Mouse (Mus musculus): ENCODE data around the gene Erg. TPM values are rescaled to one million over a fixed set of nuclear protein-coding genes. Genes with fewer than 3 reads are reported as not detected.

Erg gene
- total RNA-seq, 2 experiments from 2014 or later, result 5.5 to 5.6 TPM

- no peak overlapping the region for H3K4me3 ChIP-seq
- intact Hi-C loops (cut with DNase I), result no loop called here
- H3K27ac ChIP-seq, result no peak overlapping the region
- DNase-seq (ENCODE audit: extremely low spot score in 1 of 2, low spot score in 2 of 2), result no peak
- TF ChIP-seq CTCF (IDR thresholded peaks at IDR 0.05), result no peak
Measured at GRCm38 (mm10) chr16:95602504-95602903, 16.1 kb upstream of the Erg start.

GRCm38 (mm10) chr16:95601807-95602206 is 15.4 kb upstream of the Erg start:
- no peak for DNase-seq (ENCODE audit: extremely low spot score in 1 of 2, low spot score in 2 of 2)
- Histone ChIP-seq H3K4me3 (no peak overlapping the region), H3K27ac (no peak overlapping the region)
- TF ChIP-seq CTCF (IDR thresholded peaks at IDR 0.05), result no peak
- intact Hi-C loops (cut with DNase I), result no loop called here

GRCm38 (mm10) chr16:95601219-95601580 is 14.8 kb upstream of the Erg start:
- no peak overlapping the region for H3K4me3 ChIP-seq
- no peak overlapping the region for H3K27ac ChIP-seq
- no peak for TF ChIP-seq CTCF (IDR thresholded peaks at IDR 0.05)
- no peak for DNase-seq (ENCODE audit: extremely low spot score in 1 of 2, low spot score in 2 of 2)
- intact Hi-C loops (cut with DNase I), result no loop called here

- intact Hi-C loops (cut with DNase I), result no loop called here
- no peak for DNase-seq (ENCODE audit: extremely low spot score in 1 of 2, low spot score in 2 of 2)
- no peak overlapping the region for H3K4me3 ChIP-seq
- no peak for TF ChIP-seq CTCF (IDR thresholded peaks at IDR 0.05)
- H3K27ac ChIP-seq, result no peak overlapping the region
Measured at GRCm38 (mm10) chr16:95600572-95601218, 14.3 kb upstream of the Erg start.

GRCm38 (mm10) chr16:95598930-95599329 is 12.5 kb upstream of the Erg start:
- Histone ChIP-seq H3K27ac (no peak overlapping the region), H3K4me3 (no peak overlapping the region)
- TF ChIP-seq CTCF (IDR thresholded peaks at IDR 0.05), result no peak
- intact Hi-C loops (cut with DNase I), result no loop called here
- no peak for DNase-seq (ENCODE audit: extremely low spot score in 1 of 2, low spot score in 2 of 2)

GRCm38 (mm10) chr16:95597578-95597951 is 11.2 kb upstream of the Erg start:
- intact Hi-C loops (cut with DNase I), result no loop called here
- Histone ChIP-seq H3K27ac (no peak overlapping the region), H3K4me3 (no peak overlapping the region)
- DNase-seq (ENCODE audit: extremely low spot score in 1 of 2, low spot score in 2 of 2), result no peak
- TF ChIP-seq CTCF (IDR thresholded peaks at IDR 0.05), result no peak

- no peak overlapping the region for H3K4me3 ChIP-seq
- intact Hi-C loops (cut with DNase I), result no loop called here
- no peak for DNase-seq (ENCODE audit: extremely low spot score in 1 of 2, low spot score in 2 of 2)
- no peak for TF ChIP-seq CTCF (IDR thresholded peaks at IDR 0.05)
- no peak overlapping the region for H3K27ac ChIP-seq
Measured at GRCm38 (mm10) chr16:95596884-95597577, 10.6 kb upstream of the Erg start.

GRCm38 (mm10) chr16:95588849-95589248 is 2.5 kb upstream of the Erg start:
- intact Hi-C loops (cut with DNase I), result no loop called here

GRCm38 (mm10) chr16:95586726-95587125 is 333 bp upstream of the Erg start:
- no peak for TF ChIP-seq CTCF (IDR thresholded peaks at IDR 0.05)
- Histone ChIP-seq H3K4me3 (no peak overlapping the region), H3K27ac (no peak overlapping the region)
- intact Hi-C loops (cut with DNase I), result no loop called here
- no peak for DNase-seq (ENCODE audit: extremely low spot score in 1 of 2, low spot score in 2 of 2)

More at GRCm38 (mm10) chr16:95588849-95589248, 2.5 kb upstream of the Erg start:
- DNase-seq (ENCODE audit: extremely low spot score in 1 of 2, low spot score in 2 of 2), result no peak
- Histone ChIP-seq H3K27ac (no peak overlapping the region), H3K4me3 (no peak overlapping the region)
- no peak for TF ChIP-seq CTCF (IDR thresholded peaks at IDR 0.05)

- H3K4me3 ChIP-seq, result no peak overlapping the region
- peak; percentile 35 to 38 for DNase-seq (ENCODE audit: extremely low spot score in 1 of 2, low spot score in 2 of 2)
- peak; percentile 16 for TF ChIP-seq CTCF (IDR thresholded peaks at IDR 0.05)
- intact Hi-C loops (cut with DNase I), result no loop called here
- no peak overlapping the region for H3K27ac ChIP-seq
Measured at GRCm38 (mm10) chr16:95585541-95586310, 667 bp downstream of the Erg start.

- no peak overlapping the region for H3K4me3 ChIP-seq
- DNase-seq (ENCODE audit: extremely low spot score in 1 of 2, low spot score in 2 of 2), result no peak
- TF ChIP-seq CTCF (IDR thresholded peaks at IDR 0.05), result no peak
- intact Hi-C loops (cut with DNase I), result no loop called here
- no peak overlapping the region for H3K27ac ChIP-seq
Measured at GRCm38 (mm10) chr16:95584751-95585528, 1.5 kb downstream of the Erg start.

- H3K4me3 ChIP-seq, result no peak overlapping the region
- intact Hi-C loops (cut with DNase I), result no loop called here
- DNase-seq (ENCODE audit: extremely low spot score in 1 of 2, low spot score in 2 of 2), result no peak
- no peak overlapping the region for H3K27ac ChIP-seq
- TF ChIP-seq CTCF (IDR thresholded peaks at IDR 0.05), result no peak
Measured at GRCm38 (mm10) chr16:95579289-95579688, 7.1 kb downstream of the Erg start.
